Mouse (Mus musculus): ENCODE data around the gene Slx4ip.

DNA sequence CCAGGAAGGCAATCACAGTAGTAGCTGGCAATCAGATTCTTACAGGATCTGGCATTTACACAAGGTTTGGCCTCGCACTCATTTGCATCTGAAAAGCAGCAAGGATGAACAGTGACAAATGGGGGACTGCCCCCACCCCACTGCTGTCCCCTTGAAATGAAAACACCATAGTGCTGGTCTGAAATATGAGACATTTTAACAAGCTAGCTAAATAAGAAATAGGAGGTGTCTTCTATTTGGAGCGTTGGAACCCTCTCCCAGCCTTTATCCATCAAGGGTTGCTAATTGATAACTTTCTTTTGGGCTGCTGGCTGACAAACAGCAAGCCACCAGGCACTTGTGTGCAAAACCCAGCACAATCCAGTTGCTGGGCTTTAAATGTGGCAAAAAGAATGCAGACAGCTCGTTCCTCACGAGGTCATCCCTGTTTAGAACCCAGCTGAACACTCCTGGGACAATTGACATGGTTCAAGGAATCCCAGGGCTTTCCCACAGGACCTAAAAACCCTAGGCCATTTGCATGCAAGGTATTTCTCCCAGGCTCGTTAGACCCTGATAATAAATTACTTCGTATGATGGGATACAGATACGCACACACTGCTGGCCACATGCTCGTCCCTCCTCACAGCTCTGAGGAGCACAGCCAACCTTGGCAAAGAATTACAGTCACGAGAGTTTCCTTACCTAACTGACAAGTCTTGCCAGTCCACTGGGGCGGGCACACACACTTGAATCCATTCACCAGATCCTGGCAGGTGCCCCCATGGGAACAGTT is 201.7 kb downstream of the Slx4ip start:
- TF ChIP-seq GATA1 (IDR thresholded peaks at IDR 0.05; ENCODE audit: borderline replicate concordance, low read length) (no peak), FLI1 (IDR thresholded peaks at IDR 0.05; ENCODE audit: low read length) (no peak)

Data from megakaryocyte, embryonic 14.5 days (primary cell).